Mouse (Mus musculus) cerebellum, postnatal 36 days (tissue): Measurements from ENCODE around the gene Trim28.

Experiments used
- DNase-seq, 2 experiments: peaks; one replicate each; pipeline ENCODE4 v3.0.0; 2021 to 2022; ENCODE audit warnings: mixed read lengths in 2 of 2

Trim28 gene

DNA sequence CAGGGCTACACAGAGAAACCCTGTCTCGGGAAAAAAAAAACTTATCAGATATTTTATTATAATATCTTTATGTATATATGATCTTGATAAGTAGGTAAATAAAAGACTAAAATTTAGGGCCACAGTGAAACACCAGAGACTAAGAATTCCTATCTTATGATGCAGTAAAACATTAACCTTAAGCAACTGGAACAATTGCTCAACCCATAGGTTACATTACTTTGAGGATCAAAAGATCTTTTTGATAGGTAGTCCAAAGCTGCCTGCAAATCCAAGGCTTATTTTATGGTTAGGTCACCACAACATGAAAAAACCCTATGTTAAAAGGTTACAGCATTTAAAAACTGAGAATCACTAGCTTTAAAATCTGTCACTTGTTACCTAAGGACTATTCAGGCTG is 2.7 kb downstream of the Trim28 start:
- DNase-seq: no peak

DNA sequence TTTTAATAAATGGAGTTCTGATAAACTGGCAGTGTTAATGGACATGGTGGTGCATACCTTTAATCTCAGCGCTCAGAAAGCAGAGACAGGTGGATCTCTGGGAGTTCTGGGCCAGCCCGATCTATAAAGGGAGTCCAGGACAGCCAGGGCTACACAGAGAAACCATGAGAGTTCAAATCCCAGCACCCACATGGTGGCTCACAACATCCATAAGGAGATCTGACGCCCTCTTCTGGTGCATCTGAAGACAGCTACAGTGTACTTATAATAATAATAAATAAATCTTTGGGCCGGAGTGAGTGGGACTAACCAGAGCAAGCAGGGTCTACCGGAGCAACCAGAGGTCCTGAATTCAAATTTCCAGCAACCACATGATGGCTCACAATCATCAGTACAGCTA is 4.5 kb downstream of the Trim28 start:
- DNase-seq: no peak

DNA sequence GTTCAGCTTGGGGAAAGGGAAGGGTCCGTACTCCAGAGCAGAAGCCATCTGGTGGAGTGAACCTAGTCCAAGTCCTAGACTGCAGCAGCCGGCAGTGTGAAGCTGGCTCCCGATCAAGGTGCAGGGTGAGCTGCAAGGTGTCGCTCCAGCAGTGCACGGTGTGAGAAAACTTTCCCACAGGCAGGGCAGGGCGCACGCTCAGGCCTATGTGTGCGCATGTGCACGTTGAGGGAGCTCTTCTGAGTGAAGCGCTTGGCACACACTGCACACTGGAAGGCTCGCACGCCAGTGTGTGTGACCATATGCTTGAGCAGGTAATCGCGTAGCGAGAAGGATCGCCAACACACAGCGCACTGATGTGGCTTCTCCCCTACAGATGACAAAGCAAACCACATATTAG is 7.1 kb downstream of the Trim28 start:
- peak in 1 of 2 experiments; percentile 29 for DNase-seq

DNA sequence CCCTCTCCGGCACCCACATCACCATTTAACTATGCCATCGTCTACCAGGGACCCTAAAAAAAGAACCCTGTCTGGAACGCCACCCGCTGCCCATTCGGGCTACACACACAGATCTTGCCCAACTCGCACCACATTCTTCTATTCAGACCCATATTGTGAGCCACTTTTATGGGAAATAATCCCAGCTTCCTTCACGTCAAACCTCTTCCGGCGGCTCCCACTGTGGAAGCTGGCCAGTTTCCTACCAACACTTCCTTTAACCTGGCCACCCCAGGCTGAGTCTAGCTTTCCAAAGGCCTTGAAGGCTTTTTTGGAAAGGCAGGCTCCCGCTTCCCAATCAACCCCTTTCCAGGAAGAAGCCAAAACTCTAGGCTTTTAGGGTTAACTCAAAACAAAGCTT is 7.6 kb downstream of the Trim28 start:
- DNase-seq: no peak

DNA sequence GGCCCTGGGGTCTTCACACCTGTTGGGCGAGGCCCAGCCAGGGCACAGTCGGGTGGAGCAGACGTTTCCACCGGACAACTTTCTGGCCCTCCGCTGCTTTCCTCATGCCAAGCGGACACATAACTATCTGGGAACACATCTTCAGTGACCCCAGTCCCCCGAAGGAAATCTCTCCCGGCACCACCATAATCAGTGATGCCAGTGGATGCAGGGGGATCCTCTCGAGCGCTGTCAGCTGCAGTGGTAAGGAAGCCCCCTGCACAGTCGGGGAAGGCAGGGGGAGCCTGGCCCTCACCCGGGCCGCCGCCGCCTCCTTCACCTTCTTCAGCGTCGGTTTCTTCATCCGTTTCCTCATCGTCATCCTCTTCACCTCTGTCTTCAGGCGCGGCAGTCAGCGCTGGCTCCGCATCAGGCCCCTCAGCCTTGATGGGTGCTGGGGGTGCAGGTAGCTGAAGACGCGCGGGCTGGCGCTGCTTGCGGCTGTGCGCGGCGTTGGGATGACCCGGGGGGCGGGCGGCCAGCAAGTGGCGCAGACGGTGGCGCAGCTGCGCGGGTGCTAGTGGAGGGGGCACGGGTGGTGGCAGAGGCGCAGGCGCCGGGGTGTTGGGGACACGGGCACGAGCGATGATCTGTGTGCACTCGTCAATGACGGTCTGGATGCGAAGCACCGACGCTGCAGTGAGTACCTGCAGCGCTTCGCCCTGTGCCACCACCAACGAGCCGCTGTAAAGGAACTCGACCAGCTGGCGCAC is 8.6 kb downstream of the Trim28 start:
- no peak for DNase-seq

DNA sequence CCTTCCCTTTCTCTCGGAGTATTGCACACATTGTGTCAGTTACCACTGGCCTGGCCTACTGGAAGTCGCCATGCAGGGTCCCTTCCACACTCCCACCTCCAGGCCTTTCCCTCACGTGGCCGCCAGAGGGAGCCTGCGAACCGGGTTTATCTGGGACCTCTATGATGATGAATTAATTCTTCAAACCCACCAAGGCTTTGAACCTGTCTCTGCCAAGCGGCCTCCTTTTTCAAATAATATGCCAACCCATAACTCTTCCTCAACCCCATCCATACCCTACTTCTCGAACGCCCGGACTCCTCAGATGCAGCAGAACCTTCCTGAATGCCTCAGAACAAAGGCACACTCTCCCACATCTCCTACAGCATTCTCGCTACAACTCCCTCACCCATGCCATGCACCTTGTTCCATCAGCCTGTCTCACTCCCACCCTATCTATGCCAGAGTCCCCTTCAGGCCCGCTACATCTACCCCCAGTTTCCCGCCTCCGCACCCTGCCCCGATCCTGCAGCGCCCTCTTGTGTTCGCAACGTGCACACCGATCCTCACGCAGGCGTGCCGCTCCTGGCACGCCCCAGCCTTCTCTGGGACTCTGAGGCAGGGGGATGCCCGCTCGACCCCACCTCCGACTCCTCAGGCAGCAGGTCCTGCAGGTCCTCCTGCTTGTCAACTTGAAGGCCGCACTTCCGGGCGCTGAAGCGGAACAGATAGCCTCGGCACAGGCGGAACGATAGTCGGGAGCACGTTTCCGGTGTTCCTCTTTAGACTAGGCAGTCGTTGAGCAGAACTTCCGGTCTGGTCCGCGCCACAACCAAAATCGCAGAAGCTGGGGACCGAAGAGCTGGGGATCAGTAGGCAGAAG is 10.5 kb downstream of the Trim28 start:
- peak; percentile 89 to 95 for DNase-seq

DNA sequence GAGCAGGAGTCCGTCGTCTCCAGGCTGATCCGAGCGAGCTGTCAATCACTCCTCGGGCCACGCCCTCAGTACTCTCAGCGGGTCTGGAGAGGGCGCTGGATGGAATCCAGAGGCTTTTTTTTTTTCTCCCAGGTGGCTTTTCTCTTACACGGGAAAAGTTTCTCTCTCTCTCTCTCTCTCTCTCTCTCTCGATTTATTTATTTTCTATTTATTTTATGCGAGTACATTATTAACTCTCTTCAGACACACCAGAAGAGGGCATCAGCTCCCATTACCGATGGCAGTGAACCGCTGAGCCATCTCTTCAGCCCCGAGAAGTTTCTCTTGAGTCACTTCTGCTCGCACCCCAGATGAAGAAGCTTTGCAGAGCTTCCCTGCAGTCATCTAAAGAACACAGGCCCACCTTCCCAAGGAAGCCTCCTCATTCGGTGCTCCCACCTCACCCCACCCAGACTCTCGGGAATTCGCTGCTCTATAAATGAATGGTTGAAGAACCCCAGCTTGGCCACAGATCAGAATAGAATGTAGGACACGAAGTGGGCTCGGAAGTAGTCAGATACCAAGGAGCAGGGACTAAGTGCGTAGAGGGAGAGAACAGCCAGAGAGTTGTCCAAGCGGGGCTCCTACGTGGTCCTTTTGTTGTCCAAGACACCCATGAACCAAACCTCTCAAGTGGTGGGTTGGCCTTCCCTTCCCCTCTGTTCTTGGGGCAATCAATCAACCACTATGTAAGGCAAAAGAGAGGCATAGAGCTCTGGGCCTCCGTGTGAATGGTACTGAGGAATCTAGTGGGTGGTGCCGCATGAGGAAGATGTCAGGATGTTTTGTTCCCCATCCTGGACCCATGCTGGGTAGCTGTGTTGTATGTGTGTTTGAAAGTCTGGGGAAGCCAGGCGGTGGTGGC is 11.3 kb downstream of the Trim28 start, which contains the start of gene Zbtb45:
Zbtb45 (minus strand) TSS at position 30 of the 904 bp plus-strand sequence.
- DNase-seq: no peak

DNA sequence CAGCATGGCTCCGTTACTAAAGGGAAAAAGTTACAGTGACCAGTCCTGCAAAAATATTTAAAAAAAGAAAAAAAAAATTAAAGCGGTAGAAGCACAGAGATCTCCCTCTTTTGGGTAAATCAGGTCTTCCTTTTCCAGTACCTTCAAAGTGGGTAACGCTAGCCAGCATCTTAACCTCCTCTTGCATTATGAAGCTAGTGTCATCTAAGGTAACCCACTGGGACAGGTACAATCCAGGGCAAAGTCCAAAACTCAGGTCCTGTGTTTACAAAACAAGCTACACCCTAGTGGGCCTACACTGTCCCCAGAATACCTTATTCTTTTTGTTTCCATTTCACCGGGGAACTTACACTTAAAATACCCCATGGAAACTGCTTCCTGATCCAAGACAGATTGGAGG is 14.8 kb downstream of the Trim28 start:
- no peak for DNase-seq

DNA sequence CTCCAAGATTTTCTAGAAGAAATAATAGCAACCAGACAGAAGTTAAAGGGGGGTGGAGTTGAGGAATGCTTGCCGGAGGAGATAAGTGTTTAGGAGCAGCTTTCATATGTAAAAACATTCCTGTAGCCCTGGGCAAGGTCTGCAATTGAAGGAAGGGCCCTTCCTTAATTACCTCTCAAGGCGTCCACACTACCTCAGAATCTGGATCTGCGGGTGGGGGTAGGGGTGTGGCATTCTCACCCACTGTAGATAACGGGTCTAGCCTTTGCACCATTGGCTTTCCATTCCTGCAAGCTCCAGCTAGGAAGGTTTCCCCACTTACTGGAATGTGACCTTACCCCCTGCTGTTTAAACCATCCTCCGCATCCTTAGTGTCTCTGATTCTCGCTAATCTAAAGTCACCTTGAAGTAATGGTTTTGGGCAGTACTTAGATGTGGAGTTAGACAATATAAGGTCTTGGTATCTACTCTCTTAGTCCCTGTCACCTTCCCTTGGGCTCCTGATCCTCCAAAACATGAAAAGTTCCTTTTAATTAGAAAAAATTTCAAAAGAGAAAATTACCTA is 15.4 kb downstream of the Trim28 start:
- no peak for DNase-seq

DNA sequence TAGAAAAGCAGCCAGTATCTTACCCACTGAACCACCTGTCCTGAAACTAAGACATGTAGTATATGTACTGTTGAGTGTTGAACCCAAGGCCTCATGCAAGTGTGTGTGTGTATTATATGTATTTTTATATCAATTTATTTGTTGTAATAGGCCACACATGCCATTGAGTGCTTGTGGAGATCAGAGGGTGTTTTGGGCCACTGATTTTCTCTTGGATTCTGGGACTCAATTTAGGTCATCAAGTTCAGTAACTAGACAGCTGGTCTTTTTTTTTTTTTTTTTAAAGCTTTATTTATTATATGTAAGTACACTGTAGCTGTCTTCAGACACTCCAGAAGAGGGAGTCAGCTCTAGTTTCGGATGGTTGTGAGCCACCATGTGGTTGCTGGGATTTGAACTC is 16.3 kb downstream of the Trim28 start:
- DNase-seq: no peak

DNA sequence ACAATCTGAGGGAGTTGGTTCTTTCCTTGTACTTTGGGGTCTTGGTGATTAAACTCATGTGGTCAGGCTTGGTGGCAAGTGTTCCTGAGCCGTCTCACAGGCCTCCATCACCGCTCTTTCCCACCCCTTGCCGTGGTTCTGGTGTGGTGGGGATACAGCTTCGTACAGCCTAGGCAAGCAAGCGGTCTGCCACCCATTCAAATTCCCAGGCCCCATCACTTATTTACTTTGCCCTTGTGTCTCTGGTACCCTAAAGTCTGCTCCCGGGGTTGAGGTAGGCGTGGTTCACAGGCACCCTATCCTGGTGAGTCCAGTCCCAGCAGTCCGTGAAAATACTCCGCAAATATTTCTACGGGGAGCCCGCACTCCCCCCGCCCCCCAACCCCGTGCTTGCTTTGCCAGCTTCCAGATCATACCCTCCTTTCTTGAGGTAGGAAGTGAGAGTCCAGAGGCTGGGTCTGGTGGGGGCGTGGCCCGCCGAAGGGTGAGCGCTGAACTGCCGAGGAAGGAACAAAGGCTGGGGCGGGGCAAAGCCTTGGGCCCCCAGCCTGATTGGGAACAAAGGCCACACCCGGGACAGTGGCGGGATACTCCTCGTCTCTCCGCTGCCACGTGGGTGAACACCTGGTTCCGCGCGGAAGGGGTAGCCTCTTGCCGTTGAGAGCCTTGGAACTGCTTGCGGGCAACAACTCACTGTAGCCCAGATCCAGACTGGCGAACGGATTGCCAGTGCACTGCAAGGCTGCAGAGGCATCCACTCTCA is 24.0 kb downstream of the Trim28 start:
- peak in 1 of 2 experiments; percentile 40 for DNase-seq

DNA sequence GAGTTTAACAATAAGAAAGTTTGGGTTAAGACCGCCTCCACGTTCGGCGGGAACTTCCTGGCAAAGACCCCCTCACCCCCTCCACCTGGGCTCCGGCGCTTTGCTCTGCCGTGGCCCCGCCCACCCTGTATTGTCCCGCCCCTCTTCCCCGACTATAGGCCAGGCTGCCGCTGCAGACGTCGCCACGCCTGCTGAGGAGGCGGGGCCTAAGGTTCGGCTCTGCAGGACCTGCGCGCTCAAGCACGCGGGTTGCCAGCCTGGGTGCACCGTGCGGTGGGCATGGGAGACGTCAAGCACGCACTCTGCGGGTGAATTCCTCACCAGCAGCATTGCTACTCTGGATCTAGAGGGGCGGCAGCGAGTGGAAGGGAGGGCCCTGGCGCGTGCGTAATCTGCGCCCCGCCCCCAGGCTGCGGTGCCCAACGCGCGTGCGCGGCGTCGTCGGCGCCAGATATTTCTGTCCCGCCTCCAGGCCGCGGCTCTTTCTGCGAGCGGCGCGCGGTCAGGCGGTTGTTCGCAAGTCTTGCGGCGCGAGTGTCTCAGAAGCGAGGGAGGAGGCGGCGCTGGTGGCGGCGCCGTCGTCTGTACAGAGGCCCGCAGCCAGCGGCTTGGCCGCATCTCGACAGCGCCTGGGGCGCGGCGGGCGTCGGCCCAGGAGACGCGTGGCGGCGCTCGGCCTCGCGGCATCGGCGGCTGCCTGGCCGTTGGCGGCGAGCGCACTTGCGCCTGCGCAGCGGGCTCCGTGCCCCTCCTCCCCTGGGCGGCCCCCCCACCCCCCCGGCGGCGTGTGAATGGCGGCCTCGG is 25.2 kb downstream of the Trim28 start:
- peak; percentile 93 to 96 for DNase-seq

DNA sequence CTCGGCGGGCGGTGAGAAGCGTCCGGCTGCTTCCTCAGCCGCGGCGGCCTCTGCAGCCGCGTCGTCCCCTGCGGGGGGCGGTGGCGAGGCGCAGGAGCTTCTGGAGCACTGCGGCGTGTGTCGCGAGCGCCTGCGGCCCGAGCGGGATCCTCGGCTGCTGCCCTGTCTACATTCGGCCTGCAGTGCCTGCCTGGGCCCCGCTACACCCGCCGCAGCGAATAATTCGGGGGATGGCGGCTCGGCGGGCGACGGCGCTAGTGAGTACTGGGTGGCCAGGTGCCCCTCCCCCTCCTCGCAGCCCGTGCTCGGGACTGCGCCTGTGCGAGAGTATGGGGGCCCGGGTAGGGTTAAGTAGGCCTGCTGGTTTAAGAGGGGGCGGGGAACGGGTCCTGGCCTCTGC is 25.9 kb downstream of the Trim28 start:
- DNase-seq: peak; percentile 77 to 83

DNA sequence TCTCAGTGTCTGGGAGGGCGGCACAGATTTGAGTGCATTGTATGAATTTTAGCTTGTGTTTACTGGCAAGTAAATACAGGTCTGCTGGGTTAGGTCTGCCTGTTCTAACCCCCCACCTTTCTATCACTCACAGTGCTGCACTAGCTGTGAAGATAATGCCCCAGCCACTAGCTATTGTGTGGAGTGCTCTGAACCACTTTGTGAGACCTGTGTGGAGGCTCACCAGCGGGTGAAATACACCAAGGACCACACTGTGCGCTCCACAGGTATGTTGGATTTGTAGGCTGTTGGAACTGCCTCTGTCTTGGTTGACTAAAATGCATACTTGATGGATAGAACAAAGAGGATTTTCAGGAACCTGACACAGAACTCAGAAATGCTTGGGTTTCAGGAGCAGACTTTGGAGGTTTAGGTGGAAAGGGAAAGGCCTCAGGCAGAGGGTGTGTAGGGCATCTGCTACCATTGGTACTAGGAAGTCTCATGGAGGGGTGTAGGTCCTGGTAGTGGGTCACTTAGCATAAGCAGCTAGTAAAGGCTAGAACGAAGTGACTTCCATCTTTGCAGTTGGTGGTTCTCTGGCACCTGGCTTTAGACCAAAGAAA is 26.7 kb downstream of the Trim28 start:
- DNase-seq: no peak

DNA sequence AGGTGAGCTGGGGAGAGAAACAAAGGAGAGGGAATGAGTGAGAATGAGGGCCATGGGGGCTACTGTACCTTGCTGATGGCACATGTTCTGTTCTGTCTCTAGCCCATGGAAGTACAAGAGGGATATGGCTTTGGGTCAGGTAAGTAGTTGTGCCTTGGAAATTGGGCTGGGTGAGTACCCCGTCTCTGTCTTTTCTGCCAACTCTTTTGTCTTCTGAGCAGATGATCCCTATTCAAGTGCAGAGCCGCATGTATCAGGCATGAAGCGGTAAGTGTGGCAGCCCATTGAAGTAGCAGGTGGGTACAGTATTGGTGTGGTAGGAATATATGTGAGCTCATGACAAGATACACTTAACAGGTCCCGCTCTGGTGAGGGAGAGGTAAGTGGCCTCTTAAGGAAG is 30.1 kb downstream of the Trim28 start:
- no peak for DNase-seq

DNA sequence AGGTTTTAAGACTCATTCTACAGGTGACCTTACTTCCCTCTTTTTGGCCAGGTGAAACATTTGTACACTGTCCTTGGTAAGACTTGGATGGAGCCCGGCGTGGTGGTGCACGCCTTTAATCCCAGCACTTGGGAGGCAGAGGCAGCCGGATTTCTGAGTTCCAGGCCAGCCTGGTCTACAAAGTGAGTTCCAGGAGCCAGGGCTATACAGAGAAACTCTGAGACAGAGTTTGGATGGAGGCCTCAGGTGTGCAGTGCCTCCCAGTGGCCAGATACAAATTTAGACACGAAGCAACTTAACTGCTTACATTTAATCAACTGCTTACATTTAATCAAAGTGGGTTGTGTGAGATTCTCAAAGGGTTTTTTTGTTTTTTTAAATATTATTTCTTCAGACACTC is 32.2 kb downstream of the Trim28 start:
- DNase-seq: no peak

DNA sequence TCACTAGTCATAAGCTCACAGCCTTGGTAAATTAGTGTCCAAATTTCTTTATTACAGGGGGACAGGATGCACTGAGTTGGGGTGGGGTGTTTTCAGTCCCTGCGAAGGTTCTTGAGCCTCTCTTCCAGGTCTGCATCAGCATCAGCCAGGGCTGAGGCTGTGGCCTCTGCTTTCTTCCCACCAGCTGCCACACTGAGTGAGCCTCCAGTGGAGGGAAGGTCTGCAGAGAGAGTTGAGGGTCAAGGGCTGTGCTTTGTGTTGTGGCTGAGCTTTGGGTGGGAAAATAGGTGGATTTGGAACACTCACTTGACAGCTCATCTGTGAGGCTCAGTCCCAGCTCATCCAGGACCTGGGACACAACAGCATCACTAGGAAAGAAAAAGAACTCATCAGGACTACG is 33.1 kb downstream of the Trim28 start:
- no peak for DNase-seq

DNA sequence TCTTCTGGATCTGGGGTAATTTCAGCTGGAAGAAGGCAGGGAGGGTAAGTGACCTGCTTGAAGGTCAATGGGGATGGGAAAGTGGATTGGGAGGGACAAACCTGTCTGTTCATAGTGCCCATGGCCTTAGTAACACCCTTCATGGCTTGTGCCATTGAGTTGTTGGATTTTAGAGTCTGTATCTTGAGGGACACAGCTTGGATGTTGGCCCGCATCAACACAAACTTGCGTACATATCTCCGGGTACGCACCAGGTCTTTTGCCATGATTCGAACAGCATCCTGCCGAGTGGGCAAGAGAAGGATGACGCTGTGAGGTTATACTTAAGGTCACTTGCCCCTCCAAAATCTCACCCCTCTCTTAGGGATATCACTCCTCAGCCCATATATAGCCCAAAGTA is 33.6 kb downstream of the Trim28 start:
- no peak for DNase-seq

DNA sequence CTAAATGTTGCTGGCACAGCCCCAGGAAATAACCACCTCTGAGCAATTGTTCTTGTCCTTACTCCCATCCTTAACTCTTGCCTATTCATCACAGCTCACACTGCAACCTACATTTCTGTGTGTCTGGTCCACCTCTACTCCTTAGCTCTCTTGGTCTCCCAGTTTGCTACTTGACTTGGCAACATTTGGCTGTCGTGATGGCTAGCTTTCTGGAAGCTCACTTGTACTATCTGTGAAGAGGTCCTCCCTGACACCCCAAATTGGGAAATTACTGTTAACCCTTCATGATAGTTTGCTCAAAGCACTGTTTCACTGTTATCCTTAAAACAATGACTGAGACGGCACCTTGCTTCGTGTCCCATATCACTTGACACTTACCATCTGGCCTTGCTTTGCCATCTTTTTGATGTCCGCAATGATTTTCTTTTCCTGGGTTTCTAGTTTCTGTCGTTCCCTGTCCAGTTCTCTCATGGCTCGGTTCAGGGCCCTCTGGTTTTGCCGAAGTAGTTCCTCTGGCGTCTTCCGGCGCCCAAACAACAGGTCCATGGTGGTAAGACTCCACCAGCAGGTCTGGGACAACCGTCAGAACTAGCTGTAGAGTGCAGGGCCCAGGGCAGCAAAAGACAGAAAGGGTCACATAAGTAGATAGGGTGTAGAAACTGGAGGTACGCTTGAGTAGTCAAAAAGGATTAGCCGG is 34.7 kb downstream of the Trim28 start:
- DNase-seq: no peak
